Mouse (Mus musculus): ENCODE results near the gene Nrxn1. TPM values are rescaled to one million over a fixed set of nuclear protein-coding genes. Genes with fewer than 3 reads are reported as not detected.

Nrxn1 gene
- total and polyA plus RNA-seq, 3 experiments, result 2.0 to 2.7 (median 2.1) TPM

DNA sequence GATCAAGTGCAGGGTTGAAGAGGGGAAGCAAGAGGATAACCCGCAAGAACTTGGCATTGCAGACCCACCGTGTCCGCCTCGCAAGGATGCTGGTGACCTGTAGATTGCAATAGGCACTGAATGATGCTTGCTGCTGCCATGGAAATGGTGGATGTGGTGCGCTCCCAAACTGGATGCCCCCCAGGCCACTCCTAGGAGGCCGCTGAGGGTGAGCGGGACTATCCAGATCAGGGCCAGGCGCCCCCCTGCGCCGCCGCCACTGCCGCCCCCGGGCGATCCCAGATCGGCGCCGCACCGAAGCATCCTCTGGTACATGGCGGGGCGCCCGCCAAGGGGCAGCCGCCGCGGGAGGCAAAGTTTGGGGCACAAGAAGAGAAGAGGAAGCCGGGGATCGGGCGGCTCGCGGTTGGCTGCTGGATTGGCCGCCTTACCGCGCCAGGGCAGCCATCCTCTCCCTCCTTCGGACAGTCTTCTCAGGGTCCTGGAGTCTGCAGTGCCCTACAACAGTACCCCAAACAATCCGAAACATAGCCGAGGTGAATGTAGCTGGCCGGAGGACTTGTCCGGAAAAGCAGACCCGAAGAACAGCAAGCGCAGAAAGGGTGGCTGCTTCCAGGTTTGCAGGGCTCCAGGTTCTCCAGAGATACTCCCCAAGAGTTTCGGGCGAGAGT, 638.0 kb downstream of the Nrxn1 start:
- H3K27me3 ChIP-seq (ENCODE audit: control insufficient read depth, insufficient read depth, low read length), result peaks cover 11% of the 10 kb centered on the region
- DNase-seq, result no peak
- H3K4me3 ChIP-seq, result no peak overlapping the region
- 1% methylated on average over 41 of the region's 41 CpGs for WGBS
- H3K36me3 ChIP-seq (ENCODE audit: control insufficient read depth, insufficient read depth, low read length), result no peaks in the 10 kb centered on the region
- peaks cover 2% of the 10 kb centered on the region; the same call in 1 of the 2 replicates for H3K4me1 ChIP-seq (ENCODE audit: control insufficient read depth, insufficient read depth, low read length)
- TF ChIP-seq EP300 (IDR thresholded peaks at IDR 0.05; ENCODE audit: insufficient read depth, low read depth, low read length), result no peak
- no peak for TF ChIP-seq POLR2A (IDR thresholded peaks at IDR 0.05; ENCODE audit: insufficient read depth, low read depth, low read length)
- no peak for TF ChIP-seq CTCF (IDR thresholded peaks at IDR 0.05)
- no peaks in the 10 kb centered on the region for H3K79me2 ChIP-seq (replicated peaks; ENCODE audit: control insufficient read depth, insufficient read depth, low read length)
- no peak overlapping the region for H3K9ac ChIP-seq (ENCODE audit: low read depth, low read length)
- H3K27ac ChIP-seq, result no peak overlapping the region
- intact Hi-C loops (cut with DNase I), result no loop called here

DNA sequence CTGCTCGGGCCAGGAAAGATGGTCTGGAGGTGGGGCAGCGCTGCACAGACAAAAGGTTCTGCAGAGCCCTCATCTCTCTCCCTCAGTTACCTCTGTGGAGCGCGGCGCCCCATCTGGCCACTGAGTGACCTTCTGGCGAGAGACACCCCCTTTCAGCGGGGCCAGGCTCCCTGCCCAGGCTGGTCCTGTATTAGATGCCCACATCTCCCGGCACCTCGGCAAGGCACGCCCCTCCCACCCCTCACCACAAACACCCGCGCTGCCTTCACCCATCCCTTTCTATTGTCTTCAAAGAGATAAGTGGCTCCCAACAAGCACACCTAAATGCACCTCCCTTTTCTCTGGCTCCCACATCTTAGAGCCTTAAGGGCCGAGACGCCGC, 638.5 kb downstream of the Nrxn1 start:
- H3K9ac ChIP-seq (ENCODE audit: low read depth, low read length), result no peak overlapping the region

DNA sequence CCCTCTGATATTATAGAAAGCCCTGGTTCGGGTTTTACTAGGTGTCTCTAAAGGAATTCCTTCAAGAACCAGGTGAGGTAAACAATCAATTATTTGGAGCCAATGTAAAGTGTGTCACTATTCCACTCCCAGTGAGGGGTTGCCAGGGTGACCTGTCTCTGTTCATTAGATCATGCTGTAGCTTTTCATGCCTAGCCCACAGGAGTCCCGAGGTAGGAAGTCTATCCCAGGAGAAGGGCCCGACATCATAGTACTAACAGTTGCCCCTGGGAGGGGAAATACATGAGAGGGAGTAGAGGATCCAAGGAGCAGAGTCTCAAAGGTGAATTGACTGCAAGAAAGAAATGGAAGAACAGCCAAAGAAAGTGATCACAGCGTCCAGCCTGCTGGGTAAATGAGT, 639.6 kb downstream of the Nrxn1 start:
- Histone ChIP-seq H3K4me3 (no peak overlapping the region), H3K4me1 (ENCODE audit: control insufficient read depth, insufficient read depth, low read length) (peaks cover 2% of the 10 kb centered on the region; the same call in 1 of the 2 replicates), H3K9ac (ENCODE audit: low read depth, low read length) (no peak overlapping the region), H3K27me3 (ENCODE audit: control insufficient read depth, insufficient read depth, low read length) (peaks cover 11% of the 10 kb centered on the region), H3K27ac (no peak overlapping the region), H3K79me2 (replicated peaks; ENCODE audit: control insufficient read depth, insufficient read depth, low read length) (no peaks in the 10 kb centered on the region), H3K36me3 (ENCODE audit: control insufficient read depth, insufficient read depth, low read length) (no peaks in the 10 kb centered on the region)
- no peak for DNase-seq
- intact Hi-C loops (cut with DNase I), result no loop called here
- WGBS, result 55% methylated on average over 4 of the region's 4 CpGs
- TF ChIP-seq CTCF (IDR thresholded peaks at IDR 0.05) (no peak), EP300 (IDR thresholded peaks at IDR 0.05; ENCODE audit: insufficient read depth, low read depth, low read length) (no peak), POLR2A (IDR thresholded peaks at IDR 0.05; ENCODE audit: insufficient read depth, low read depth, low read length) (no peak)

More for the DNA sequence above, 638.5 kb downstream of the Nrxn1 start:
- no peaks in the 10 kb centered on the region for H3K36me3 ChIP-seq (ENCODE audit: control insufficient read depth, insufficient read depth, low read length)
- no peak overlapping the region for H3K4me3 ChIP-seq
- H3K79me2 ChIP-seq (replicated peaks; ENCODE audit: control insufficient read depth, insufficient read depth, low read length), result no peaks in the 10 kb centered on the region
- WGBS, result 2% methylated on average over 15 of the region's 15 CpGs
- no peak for DNase-seq
- peaks cover 11% of the 10 kb centered on the region for H3K27me3 ChIP-seq (ENCODE audit: control insufficient read depth, insufficient read depth, low read length)
- H3K27ac ChIP-seq, result no peak overlapping the region
- TF ChIP-seq CTCF (IDR thresholded peaks at IDR 0.05) (no peak), EP300 (IDR thresholded peaks at IDR 0.05; ENCODE audit: insufficient read depth, low read depth, low read length) (no peak), POLR2A (IDR thresholded peaks at IDR 0.05; ENCODE audit: insufficient read depth, low read depth, low read length) (no peak)
- intact Hi-C loops (cut with DNase I), result no loop called here
- H3K4me1 ChIP-seq (ENCODE audit: control insufficient read depth, insufficient read depth, low read length), result peaks cover 2% of the 10 kb centered on the region; the same call in 1 of the 2 replicates

DNA sequence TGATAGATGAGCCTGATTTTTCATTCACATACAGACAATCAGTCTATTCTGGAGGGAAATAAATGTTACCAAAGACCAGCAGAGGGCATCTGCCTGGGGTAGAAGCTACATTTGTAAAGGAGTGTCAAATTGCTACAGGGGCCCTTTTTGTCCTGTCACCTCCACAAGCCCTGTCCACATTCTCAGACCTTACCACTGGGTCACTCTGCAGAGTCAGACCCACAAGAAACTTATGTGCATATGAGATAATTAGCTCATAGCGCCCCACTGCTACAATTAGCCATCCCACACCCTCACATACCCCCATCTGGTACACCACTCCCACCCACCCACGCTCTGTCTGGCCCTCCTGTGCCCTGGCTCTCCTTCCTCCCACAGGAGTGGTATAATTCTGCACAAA, 640.1 kb downstream of the Nrxn1 start:
- H3K9ac ChIP-seq (ENCODE audit: low read depth, low read length), result no peak overlapping the region
- peaks cover 2% of the 10 kb centered on the region; the same call in 1 of the 2 replicates for H3K4me1 ChIP-seq (ENCODE audit: control insufficient read depth, insufficient read depth, low read length)
- peaks cover 11% of the 10 kb centered on the region for H3K27me3 ChIP-seq (ENCODE audit: control insufficient read depth, insufficient read depth, low read length)
- 68% methylated on average over 2 of the region's 2 CpGs for WGBS
- no peaks in the 10 kb centered on the region for H3K36me3 ChIP-seq (ENCODE audit: control insufficient read depth, insufficient read depth, low read length)
- no peak overlapping the region for H3K27ac ChIP-seq
- intact Hi-C loops (cut with DNase I), result no loop called here
- DNase-seq, result no peak
- no peaks in the 10 kb centered on the region for H3K79me2 ChIP-seq (replicated peaks; ENCODE audit: control insufficient read depth, insufficient read depth, low read length)
- no peak for TF ChIP-seq EP300 (IDR thresholded peaks at IDR 0.05; ENCODE audit: insufficient read depth, low read depth, low read length)
- no peak for TF ChIP-seq CTCF (IDR thresholded peaks at IDR 0.05)
- no peak for TF ChIP-seq POLR2A (IDR thresholded peaks at IDR 0.05; ENCODE audit: insufficient read depth, low read depth, low read length)
- no peak overlapping the region for H3K4me3 ChIP-seq

DNA sequence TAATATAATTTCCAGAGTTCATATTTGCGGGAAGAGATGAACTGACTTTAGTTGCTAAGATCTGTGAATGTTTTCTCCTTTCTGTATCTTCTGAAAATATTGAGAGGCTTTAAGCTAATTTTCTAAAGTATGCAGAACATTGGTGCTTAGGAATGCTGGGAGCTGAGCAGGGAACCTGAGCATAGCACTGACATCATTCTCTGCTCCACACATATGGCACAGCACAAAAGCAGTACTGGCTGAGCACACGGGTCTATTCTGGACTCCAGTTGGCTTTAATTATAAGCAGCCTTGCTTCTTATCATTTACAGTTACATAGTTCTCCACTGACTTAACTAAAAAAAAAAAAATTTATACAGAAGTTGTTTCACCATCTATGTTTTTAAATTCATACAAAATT, 641.5 kb downstream of the Nrxn1 start:
- DNase-seq, result no peak
- intact Hi-C loops (cut with DNase I), result no loop called here
- peaks cover 2% of the 10 kb centered on the region; the same call in 1 of the 2 replicates for H3K4me1 ChIP-seq (ENCODE audit: control insufficient read depth, insufficient read depth, low read length)
- H3K79me2 ChIP-seq (replicated peaks; ENCODE audit: control insufficient read depth, insufficient read depth, low read length), result no peaks in the 10 kb centered on the region
- H3K36me3 ChIP-seq (ENCODE audit: control insufficient read depth, insufficient read depth, low read length), result no peaks in the 10 kb centered on the region
- TF ChIP-seq CTCF (IDR thresholded peaks at IDR 0.05), result no peak
- TF ChIP-seq EP300 (IDR thresholded peaks at IDR 0.05; ENCODE audit: insufficient read depth, low read depth, low read length), result no peak
- TF ChIP-seq POLR2A (IDR thresholded peaks at IDR 0.05; ENCODE audit: insufficient read depth, low read depth, low read length), result no peak
- H3K9ac ChIP-seq (ENCODE audit: low read depth, low read length), result no peak overlapping the region
- H3K4me3 ChIP-seq, result no peak overlapping the region
- WGBS, result 66% methylated on average over 2 of the region's 2 CpGs
- H3K27me3 ChIP-seq (ENCODE audit: control insufficient read depth, insufficient read depth, low read length), result peaks cover 9% of the 10 kb centered on the region
- no peak overlapping the region for H3K27ac ChIP-seq

DNA sequence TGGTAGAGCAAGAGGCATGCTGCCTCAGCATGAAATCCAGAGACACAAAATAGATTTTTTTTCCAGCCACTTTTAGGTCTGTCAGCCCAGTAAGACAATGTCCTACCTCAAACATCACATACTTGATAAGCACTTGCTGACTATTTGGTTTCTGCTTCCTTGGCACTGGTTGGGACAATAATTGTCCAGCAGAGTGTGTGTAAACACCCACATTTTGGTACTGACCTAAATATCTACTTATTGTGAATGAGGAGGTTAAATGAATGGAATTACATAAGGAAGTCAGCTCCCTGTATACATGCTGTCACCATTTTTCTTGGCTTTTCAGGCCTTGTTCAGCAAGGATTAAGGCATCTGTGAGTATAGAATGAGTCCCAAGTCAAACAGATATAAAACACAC, 649.8 kb downstream of the Nrxn1 start:
- TF ChIP-seq EP300 (IDR thresholded peaks at IDR 0.05; ENCODE audit: insufficient read depth, low read depth, low read length), result no peak
- no peak for TF ChIP-seq POLR2A (IDR thresholded peaks at IDR 0.05; ENCODE audit: insufficient read depth, low read depth, low read length)
- no peak for TF ChIP-seq CTCF (IDR thresholded peaks at IDR 0.05)
- no peaks in the 10 kb centered on the region for H3K36me3 ChIP-seq (ENCODE audit: control insufficient read depth, insufficient read depth, low read length)
- no peak overlapping the region for H3K9ac ChIP-seq (ENCODE audit: low read depth, low read length)
- H3K27me3 ChIP-seq (ENCODE audit: control insufficient read depth, insufficient read depth, low read length), result no peaks in the 10 kb centered on the region
- H3K4me3 ChIP-seq, result no peak overlapping the region
- no peak for DNase-seq
- intact Hi-C loops (cut with DNase I), result no loop called here
- H3K79me2 ChIP-seq (replicated peaks; ENCODE audit: control insufficient read depth, insufficient read depth, low read length), result no peaks in the 10 kb centered on the region
- H3K27ac ChIP-seq, result no peak overlapping the region
- H3K4me1 ChIP-seq (ENCODE audit: control insufficient read depth, insufficient read depth, low read length), result no peaks in the 10 kb centered on the region
